Mouse (Mus musculus): ENCODE data around the gene Gm48552.

- TF ChIP-seq TAL1 (IDR thresholded peaks at IDR 0.05; ENCODE audit: low read length), result no peak
- no peak for TF ChIP-seq GATA1 (IDR thresholded peaks at IDR 0.05; ENCODE audit: low read length)
Observed at GRCm38 (mm10) chr10:81427804-81428506, 39.1 kb downstream of the Gm48552 start.

All from erythroblast, embryonic 14.5 days (primary cell).